Mouse (Mus musculus): ENCODE measurements around the gene Acvrl1.

Acvrl1 gene

DNA sequence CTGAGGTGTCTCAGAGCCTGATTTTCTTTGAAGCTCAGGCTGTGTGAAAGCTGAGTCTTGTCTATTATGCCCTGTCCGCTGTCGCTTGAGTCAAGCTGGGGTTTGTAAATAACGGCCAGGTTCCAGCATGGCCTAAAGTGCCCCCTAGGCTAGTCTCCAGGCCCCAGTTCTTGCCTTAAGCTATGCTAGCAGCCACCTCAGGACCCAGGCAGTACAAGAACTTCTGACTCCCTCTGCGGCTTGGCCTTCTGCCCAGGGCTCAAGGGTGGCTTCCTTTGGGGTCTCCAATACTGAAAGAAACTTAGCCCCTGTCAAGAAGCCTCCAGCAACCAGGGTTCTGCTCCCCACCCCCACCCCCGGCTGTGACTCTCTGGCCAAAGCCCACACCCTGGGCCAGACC, 15.9 kb downstream of the Acvrl1 start:
- no peak for DNase-seq

DNA sequence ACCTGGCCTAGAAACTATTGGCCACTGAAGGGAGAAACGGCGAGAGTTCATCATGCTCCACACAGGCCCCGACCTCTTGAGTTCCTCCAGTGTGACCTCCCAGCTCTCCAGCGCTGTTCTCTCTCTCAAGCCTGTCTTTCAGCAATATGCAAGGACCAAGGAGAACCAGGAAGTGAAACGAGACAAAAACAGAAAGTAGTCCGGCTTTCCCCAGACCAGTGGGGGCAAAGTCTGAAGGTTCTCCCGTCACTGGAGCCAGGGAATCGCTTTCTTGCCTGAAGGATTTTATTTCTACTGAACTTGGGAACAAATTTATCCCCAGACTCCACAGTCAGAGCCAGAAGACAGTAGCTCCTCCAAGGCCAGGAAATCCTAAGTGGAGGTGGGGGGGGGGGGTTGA, 16.5 kb downstream of the Acvrl1 start:
- peak; percentile 74 for DNase-seq

DNA sequence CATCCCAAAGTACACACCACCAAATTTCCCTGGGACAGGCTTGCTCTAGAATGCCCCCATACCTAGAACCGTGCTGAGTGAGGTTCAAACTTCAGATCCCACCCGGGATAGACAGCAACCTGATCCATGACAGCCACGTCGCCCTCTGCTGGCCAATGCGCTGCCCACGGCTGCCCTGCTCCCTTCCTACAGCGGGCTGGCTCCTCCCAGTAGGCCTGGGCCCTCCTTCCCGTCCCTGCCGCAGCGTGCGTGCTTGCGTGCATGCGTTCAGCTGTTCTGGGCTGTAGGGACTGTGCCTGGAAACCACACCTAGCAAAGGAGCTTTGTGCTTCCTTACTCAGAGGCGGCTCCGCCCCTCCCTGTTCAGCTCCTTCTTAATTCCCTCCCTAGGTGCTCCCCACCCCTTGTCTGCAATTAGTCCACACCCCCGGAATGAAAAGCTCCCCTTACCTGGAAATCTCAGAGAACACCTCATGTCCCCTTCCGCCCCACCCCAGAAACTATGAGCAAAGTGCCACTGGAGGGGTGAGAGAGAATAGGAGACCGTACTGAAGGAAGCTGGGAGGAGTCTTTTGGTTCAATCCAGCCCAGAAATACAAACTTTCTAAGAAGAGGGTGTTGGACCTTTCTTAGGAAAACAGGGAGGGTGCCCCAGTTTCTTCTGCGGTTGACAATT, 17.2 kb downstream of the Acvrl1 start:
- peak; percentile 98 for DNase-seq

DNA sequence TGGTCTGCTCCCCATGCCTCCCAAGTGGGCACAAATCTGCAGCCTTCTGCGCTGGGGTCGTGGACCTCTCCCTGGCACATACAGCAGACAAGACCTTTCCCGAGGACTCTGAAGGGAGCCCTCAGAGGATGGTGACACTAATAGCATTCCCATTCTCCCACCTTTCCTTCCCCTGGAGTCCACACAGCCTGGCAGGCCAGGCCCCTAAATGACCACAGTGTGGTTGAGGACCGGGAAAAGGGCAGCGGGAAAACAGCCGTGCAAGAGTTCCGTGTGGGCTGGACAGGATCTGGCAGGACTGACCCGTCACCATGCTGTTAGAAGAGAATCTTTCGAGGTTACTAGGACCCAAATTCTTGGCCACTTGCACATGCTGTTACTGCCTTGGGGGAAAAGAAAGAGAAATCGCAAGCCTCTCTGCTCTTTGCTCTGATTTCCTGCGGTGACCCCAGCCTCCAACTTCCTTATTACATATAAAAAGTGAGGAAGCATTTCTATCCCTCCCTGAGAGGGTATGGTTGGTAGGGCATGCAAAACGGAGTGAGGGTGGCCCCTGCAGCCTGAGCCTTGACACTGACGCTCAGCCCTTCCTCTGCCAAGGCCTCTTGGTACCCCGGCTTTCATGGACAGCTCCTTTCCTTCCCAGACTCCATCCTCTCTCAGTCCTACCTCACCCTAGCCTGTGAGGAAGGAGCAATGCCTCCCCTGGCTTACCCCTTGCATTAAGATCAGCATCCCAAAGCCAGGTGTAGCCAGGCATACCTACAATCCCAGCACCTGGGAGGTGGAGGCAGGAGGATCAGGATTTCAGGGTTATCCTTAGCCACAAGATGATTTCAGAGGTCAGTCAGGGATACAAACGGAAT, 18.0 kb downstream of the Acvrl1 start:
- no peak for DNase-seq

DNA sequence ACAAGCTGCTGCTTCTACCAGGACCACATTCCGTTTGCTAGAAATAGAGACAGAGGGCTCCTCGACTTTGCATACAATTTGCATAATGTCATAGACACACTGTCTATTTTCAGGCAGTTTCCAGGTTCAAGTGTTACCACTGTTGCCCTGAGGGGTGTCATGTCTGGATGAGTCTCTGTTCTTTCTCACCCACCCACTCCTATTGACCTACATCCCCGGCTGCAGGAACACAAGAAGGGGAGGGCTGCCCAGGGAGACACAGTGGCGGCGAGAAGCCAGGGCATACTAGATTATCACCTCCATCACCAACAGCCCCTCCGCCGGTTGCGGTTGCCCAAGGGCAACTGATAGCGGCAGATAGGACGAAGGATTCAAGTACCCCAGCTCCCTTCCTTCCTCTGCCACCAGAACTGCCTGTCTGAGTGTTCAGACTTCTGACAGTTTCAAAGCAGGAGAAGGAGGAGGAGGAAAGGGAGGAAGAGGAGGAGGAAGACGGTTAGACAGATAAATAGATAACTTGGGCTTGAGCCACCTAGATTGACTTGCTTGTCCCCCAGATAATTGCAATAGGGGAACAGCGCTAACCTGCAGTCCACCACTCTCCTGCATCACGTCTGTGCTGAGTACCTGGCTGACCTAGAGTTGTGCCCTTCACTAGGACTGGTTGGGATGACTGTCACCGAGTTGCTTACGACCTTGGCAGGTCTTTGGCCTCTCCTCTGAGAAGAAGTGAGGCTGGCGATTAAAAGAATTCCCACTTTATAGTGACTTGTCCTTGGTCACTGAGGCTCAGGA, 19.0 kb downstream of the Acvrl1 start:
- DNase-seq = no peak

DNA sequence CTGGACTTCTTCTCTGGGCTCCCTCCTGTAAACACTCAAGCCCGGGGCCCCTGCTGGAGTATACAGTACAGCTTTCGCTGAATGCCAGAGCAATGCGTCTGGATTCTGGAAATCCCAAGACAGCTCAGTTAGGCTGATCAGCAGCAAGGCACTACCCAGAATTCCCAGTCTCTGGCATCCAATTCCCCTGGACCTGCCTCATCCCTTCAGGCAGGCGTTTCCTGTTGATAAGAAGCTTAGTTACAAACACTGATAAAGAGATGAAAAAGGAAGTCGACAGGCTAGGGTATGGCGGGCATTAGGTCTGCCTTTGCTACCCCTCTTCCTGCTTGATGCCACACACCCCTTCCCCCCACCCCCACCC, 19.6 kb downstream of the Acvrl1 start:
- no peak for DNase-seq

DNA sequence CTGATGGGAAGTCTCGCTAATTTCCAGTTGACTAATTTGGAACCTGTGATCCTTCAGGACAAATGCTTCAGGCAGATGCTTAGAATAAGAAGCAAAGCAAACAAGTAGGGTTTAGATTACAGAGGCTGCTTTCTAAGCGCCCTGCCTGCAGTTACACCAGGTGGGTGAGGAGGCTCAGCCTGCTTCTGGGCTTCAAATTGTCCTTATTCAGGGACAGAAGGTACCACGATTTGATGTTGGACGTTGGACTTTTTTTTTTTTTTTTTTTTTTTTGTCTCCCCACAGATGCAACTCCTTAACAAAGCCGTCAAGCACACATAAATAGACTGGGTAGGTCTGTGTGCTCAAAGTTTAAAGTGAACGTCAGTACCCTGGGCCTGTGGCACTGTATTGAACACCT, 20.3 kb downstream of the Acvrl1 start:
- no peak for DNase-seq

DNA sequence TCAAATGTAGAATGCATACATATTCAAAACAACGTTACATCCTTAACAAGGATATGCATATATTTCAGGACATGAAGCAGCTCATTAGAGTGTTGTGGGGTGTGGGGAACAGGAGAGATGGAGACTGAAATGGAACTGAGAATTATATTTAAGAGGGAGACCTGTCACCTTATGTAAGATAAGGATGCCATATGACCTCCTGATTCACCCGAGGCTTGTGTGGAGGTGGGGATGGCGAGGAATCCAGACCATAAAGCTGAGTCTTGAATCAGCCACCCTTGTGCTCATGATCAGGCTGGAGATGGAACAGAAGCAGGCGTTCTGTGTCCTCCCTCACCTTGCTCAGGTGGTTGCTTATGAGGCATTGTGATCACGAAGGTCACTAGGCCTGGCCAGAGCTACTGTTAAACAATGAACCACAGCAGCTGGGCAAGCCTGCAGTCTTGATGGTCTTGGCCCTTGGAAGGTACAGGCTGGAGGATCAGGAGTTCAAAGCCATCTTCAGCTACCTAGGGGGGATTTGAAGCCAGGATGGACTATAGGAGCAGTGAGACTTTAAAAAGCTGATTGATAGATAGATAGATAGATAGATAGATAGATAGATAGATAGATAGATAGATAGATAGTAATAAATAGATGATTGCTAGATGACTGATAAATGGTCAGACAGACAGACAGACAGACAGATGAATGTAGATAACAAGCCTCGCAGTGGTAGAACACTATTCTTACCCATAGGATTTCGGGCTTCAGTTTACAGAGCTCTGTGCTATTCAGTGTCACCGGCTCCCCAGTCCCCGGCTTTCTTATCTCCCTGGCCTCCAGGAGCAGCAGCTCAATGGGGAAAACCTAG, 23.3 kb downstream of the Acvrl1 start:
- no peak for DNase-seq

DNA sequence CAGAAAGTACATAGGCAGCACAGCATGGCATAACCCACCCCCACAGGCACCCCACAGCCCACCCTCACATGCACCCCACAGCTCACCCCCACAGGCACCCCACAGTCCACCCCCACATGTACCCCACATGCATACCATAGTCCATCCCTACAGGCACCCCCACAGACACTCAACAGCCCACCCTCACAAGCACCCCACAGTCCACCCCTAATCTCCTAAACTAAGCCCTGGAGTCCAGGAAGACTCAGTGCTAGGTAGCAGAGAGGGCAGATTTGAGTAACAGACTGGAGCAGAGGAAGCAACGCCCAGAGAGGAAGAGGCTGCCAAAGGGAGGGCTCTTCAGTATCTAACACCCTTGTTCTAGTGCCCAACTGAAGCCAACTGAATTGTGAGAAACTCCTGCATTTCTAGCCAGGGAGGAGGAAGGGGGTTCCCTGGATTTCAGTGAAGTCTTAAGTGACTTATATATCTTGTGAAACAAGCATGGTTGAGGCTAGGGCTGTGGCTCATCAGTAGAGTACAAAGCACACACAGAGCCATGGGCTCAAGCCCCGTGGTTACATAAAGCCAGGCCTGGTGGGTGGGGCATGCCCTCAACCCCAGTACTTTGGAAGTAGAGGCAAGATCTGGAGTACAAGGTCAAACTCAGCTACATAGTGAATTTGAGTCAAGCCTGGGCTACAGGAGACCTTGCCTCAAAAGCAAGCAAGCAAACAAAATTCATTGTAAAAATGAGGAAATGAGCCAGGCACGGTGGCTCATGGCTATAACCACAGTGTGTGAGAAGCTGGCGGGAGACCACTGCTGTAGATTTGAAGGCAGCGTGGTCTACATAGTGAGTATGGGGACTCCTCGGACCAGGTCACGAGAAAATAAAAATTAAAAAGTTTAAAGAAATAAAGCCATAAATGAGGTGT, 26.6 kb downstream of the Acvrl1 start:
- no peak for DNase-seq

DNA sequence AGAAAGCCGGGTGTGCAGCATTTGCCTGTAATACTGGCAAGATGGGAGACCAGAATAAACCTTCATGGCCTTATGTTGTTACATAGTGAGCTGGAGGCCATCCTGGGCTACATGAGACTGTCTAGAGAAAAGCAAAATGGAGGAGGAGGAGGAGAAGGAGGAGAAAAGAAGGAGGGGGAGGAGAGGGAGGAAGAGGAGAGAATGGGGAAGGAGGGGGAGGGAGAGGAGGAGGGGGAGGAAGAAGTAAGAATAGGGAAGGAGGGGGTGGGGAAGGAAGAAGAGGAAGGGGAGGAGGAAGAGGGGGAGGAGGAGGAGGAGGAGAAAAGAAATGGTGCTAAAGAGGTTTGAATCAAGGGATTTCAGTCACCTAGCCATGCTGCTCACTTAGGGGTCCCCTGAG, 31.8 kb downstream of the Acvrl1 start:
- no peak for DNase-seq

DNA sequence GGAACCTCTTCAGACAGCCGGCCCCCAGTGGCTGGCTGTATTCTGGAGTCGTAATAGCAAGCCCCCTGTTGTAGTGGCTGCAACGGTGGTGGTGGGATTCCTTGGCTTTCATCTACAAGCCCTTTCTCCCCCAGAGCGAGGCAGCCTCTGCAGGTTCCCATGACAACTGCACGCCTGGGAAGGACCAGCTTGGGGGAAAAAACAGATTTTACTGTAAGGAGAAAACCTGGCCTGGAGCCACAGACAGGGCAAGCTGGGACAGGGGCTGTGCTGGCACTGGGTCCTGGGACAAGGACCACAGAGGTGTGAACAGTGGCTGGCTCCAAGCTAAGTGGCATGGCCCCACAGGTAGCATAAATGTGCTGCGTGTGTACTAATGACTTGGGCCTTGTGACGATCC, 32.3 kb downstream of the Acvrl1 start:
- no peak for DNase-seq

DNA sequence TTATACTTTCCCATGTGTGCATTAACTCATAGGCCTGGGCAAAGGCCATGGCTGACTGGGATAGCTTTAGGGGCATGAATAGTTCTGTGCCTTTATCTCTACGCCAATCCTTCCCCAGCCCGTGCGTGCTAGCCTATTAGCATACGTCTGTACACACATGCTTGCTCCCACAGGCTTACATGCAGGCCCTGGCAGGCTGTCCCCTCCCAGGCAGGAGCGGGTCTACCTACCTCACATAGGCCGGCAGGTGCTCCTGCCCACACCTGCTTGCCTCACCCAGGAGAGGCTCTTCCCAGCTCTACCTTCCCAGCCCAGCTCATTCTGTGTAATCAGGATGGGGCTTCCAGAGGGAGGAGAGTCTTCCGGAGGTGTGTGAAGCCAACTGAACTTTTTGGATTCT, 33.2 kb downstream of the Acvrl1 start:
- DNase-seq = no peak

DNA sequence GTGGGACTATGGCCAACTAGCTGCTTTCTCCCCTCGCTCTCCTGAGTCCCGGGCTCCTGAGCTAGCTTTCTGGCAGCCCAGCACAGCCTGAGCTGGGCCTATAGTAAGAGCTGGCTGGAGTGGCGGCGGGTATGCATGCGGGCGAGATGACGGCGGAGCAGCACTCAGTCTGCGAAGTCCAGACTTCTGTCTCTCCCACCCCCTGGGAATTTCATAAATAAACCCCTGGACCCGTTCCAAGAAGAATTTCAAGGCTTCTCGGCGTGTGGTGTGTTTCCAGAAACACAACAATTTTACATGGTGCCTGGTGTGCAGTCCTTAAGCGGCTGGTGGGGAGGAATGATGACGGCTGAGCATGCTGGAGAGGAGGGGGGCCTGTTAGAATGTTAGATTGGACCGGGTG, 34.7 kb downstream of the Acvrl1 start:
- DNase-seq = peak; percentile 45

DNA sequence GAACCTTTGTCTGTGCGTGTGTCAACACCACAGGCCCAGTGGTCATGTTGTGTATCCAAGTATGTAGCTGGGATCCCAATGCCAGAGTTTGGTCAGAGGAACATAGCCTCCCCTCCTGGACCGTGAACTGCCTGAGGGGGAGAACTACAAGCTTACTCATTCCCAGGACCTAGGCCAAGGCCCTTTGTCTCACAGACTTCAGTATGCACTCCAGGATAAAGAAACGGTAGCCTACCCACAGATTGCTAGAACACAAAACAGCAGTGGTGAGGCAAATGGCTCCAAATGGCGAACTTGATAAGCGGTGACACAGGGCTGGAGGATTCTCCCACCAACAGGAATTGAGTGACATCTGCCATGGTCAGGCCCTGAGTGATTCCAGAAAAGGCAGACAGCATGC, 35.5 kb downstream of the Acvrl1 start:
- peak; percentile 40 for DNase-seq

DNA sequence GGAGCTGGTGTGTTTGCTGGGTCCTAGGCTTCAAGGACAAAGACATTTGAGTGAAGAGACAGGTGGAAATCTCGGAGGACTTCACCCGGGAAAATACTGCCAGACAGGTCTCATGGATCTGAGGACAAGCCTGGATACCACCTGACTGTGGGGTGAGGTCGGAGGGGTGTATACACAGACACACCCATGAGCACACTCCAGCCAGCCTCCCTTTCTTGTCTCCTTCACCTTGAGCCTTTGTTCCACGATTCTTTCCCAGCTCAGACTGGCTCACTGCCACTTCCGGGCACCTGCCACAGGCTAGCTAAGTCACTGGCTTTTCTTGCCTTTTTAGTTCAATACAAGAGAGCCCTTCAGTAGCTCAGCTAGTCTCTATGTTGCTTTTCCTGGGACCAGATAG, 36.0 kb downstream of the Acvrl1 start:
- peak; percentile 52 for DNase-seq

DNA sequence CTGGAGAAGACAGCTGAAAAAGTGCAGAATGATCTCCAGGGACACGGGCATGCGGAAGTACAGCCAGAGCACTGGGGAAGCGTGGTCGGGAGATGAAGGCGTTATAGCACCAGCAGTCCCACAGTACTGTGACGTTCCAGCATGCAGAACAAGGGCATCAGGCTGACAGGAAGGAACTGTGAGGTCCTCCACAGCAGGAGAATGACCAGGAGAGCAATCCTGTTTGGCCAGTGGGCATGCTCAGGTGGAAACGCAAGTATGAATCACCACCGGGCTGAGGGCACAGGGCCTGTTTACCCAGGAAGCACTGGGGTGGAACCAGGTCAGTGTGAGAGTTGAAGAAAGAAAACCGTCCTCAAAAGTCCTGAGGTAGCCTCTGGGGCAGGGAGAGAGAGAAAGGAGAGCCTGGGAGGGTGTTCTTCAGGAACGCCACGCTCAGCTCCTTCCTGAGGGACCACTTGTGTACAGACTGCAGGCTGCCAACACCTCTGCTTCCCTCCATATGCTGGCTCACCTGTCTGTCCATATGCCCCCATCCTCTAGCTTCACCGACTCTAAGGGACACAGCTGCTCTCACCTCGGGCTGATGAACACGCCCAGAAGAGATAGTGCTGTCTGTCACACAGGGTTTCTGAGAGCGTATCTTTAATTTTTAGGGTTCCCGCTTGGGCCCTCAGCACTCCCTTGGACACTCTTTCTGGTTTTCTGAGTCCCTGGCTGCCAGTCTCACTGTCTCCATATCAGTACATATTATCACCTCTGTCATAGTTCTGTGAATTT, 37.5 kb downstream of the Acvrl1 start:
- peak; percentile 80 for DNase-seq

DNA sequence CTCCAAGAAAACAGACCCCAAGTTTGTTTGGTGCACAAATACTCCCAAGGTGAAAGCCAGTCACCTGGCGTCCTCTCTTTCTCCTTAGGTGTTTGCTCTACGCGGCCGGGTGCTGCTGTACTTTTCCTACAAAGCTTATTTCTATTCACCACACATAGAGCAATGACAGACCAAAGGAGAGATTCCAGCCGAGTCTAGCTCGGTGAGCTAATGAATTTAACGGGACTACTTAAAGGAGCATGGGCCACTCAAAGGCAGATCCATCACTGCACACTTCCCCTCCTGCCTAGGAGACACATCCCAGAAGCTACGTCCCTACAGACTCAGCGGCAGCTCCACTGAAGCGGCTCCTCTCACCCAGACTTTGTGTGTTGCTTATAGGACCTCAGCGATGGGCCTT, 39.2 kb downstream of the Acvrl1 start:
- DNase-seq = peak; percentile 45

DNA sequence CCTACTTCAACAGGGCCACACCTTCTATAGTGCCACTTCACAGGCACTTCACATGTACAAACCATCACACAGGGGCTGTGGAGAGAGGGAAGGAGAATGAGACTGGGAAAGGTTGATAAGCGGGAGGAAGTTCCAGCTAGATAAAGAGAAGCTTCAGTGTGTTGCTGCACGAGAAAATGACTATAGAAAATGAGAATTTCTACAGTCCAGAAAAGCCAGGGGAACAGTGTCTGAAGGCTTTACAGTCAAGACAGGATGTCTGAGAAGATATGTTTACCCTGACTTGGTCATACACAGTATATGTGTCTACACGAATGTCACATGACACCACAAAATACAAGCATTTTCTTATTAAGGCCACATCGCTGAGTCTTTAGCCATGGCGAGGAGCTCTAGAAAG, 41.6 kb downstream of the Acvrl1 start:
- no peak for DNase-seq

DNA sequence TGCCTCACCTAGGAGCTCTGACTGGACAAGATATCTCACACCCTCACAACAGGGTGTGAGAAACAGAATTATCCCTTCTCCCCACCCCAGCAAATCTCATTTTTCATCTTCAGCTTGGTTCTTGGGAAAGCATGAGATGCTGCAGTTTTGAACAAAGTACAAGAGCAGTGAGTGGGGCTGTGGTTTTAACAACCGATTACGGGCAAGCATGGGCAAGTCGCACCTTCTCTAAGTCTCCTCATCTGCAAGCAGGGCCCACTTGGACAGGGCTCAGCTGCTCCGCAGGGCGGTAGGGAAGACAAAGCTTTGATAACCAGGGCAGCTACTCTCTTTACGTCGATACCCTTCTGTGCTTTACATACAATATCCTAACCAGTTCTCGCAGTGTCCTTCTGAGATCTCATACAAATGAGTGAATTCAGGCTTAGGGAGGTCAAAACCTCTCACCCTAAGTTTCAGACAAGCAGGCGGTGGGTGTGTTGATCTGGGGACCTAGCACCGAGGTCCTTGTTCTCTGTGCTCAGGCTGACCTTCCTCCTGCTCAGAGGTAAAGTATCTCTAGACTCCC, 42.2 kb downstream of the Acvrl1 start:
- no peak for DNase-seq

DNA sequence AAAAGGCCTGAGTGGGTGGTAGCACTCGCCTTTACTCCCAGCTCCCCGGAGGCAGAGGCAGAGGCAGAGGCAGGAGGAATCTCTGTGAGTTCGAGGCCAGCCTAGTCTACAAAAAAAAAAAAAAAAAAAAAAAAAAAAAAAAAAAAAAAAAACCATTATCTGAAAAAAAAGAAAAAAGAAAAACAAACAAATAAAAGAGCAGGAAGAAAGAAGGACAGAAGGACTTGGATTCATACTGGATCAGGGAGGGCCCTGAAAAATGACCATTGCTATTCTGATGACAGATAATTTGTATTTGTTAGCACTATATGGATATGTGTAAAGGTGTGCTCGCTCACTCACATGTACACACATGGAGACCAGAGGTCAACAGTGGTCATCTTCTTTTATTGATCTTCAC, 43.0 kb downstream of the Acvrl1 start:
- no peak for DNase-seq

All from kidney, postnatal 14 days (tissue).